Comparison of ENCODE assay signal across 35 mouse cellular contexts in genomic region chr1:23109191-23109590, GRCm38 (mm10). TPM values are rescaled to one million over a fixed set of nuclear protein-coding genes. Genes with fewer than 3 reads are reported as not detected.
DNase-seq lines count a peak whose midpoint lies in the region; ATAC-seq and TF ChIP-seq lines count a peak whose summit lies in the region.
"Had no signal": no experiment of that assay in that cellular context is flagged by ENCODE, and none has a peak within 500 bp of the region (broad histone marks: within the 10 kb centered on the region; RNA-seq: fewer than 3 reads in every experiment).

No protein-coding gene starts in this region.

- no peak overlapping the region for H3K9ac ChIP-seq in heart, embryonic 11.5 days (ENCODE audit: low read depth, low read length)
- H3K9ac ChIP-seq in ES-E14 (ENCODE audit: insufficient read depth, low read depth, low read length, poor library complexity, severe bottlenecking): no peak overlapping the region
- H3K9ac ChIP-seq: embryonic facial prominence, embryonic 13.5 days; forebrain, embryonic 15.5 days; hindbrain, embryonic 14.5 days; limb, embryonic 15.5 days; liver, embryonic 13.5 days; midbrain, embryonic 13.5 days; neural tube, embryonic 13.5 days had no signal

- peak; percentile 46 to 75 for DNase-seq in heart, adult 9 months (ENCODE audit: low spot score in 2 of 2)
- peak; percentile 4 to 41 for DNase-seq in kidney, postnatal 25 days
- DNase-seq in kidney, postnatal 10 days: no peak
- peak; percentile 36 for DNase-seq in ES-CJ7 (ENCODE audit: low read depth, low spot score)
- peak; percentile 4 for DNase-seq in ES-E14 (ENCODE audit: low read depth, low spot score)
- DNase-seq in cerebellum, adult 9-11 months: no peak
- DNase-seq: adrenal gland, postnatal 14 days; B cell, adult 2 months; cerebellum, adult 11-12 months; cerebellum, postnatal 10 days; gastrocnemius, adult 2 months; layer of hippocampus, postnatal 36 days; liver, embryonic 13.5 days; right cerebral cortex, postnatal 4 days; thymus, adult 2 months; thymus, postnatal 36 days had no signal

- no peak overlapping the region for H3K4me2 ChIP-seq in heart, embryonic 11.5 days
- H3K4me2 ChIP-seq: embryonic facial prominence, embryonic 13.5 days; forebrain, embryonic 15.5 days; hindbrain, embryonic 14.5 days; limb, embryonic 15.5 days; liver, embryonic 13.5 days; midbrain, embryonic 13.5 days; neural tube, embryonic 13.5 days had no signal

- no peak for ATAC-seq in heart, embryonic 11.5 days (replicated peaks; ENCODE audit: insufficient number of reproducible peaks, low FRiP score, low TSS enrichment)
- ATAC-seq: forebrain, embryonic 15.5 days; intestine, postnatal 0 days; midbrain, embryonic 13.5 days had no signal

- H3K27me3 ChIP-seq in heart, embryonic 11.5 days (ENCODE audit: control insufficient read depth, insufficient read depth, low read length): no peaks in the 10 kb centered on the region
- H3K27me3 ChIP-seq: embryonic facial prominence, embryonic 13.5 days; forebrain, embryonic 15.5 days; limb, embryonic 15.5 days; liver, embryonic 13.5 days; midbrain, embryonic 13.5 days; neural tube, embryonic 13.5 days had no signal

- in situ Hi-C loops in ES-E14 (cut with MboI; ENCODE audit: low sequenced_read_pairs in 2 of 2, unreplicated experiment in 2 of 2): no loop called here

- WGBS in heart, embryonic 11.5 days (ENCODE audit: insufficient replicate concordance): 64% methylated on average over 1 of the region's 1 CpGs

- H3K4me1 ChIP-seq in heart, embryonic 11.5 days (ENCODE audit: control insufficient read depth, insufficient read depth, low read length): 0 out of 2 replicates have a peak, but pooled peaks cover 4% of the 10 kb centered on the region
- no peaks in the 10 kb centered on the region for H3K4me1 ChIP-seq in ES-E14 (ENCODE audit: control insufficient read depth in 2 of 2, insufficient read depth in 2 of 2, low read length in 2 of 2, poor library complexity in 1 of 2)
- H3K4me1 ChIP-seq: embryonic facial prominence, embryonic 13.5 days; forebrain, embryonic 15.5 days; limb, embryonic 10.5 days; limb, embryonic 15.5 days; liver, embryonic 13.5 days; midbrain, embryonic 13.5 days; neural tube, embryonic 13.5 days had no signal

- no peak overlapping the region for H3K4me3 ChIP-seq in heart, embryonic 11.5 days (ENCODE audit: low read depth, low read length)
- H3K4me3 ChIP-seq in ES-E14 (ENCODE audit: insufficient read depth in 1 of 2, low read depth in 1 of 2, low read length in 2 of 2, poor library complexity in 1 of 2, severe bottlenecking in 1 of 2): no peak overlapping the region
- H3K4me3 ChIP-seq: embryonic facial prominence, embryonic 13.5 days; forebrain, embryonic 10.5 days; forebrain, embryonic 15.5 days; gastrocnemius, adult 2 months; limb, embryonic 10.5 days; limb, embryonic 15.5 days; liver, embryonic 13.5 days; midbrain, embryonic 13.5 days; neural tube, embryonic 13.5 days had no signal

- no peaks in the 10 kb centered on the region for H3K9me3 ChIP-seq in heart, embryonic 11.5 days (replicated peaks; ENCODE audit: control insufficient read depth, low read length)
- H3K9me3 ChIP-seq in ES-E14 (ENCODE audit: control insufficient read depth, insufficient read depth, low read depth, low read length): no peaks in the 10 kb centered on the region
- H3K9me3 ChIP-seq: embryonic facial prominence, embryonic 13.5 days; forebrain, embryonic 10.5 days; forebrain, embryonic 15.5 days; G1E; limb, embryonic 10.5 days; limb, embryonic 15.5 days; liver, embryonic 13.5 days; midbrain, embryonic 13.5 days; neural tube, embryonic 13.5 days had no signal

- H3K27ac ChIP-seq in heart, embryonic 11.5 days (ENCODE audit: low read depth, low read length): no peak overlapping the region
- H3K27ac ChIP-seq in ES-E14 (ENCODE audit: insufficient read depth, low read depth, low read length, poor library complexity, severe bottlenecking): no peak overlapping the region
- H3K27ac ChIP-seq: embryonic facial prominence, embryonic 13.5 days; forebrain, embryonic 10.5 days; forebrain, embryonic 15.5 days; hindbrain, embryonic 14.5 days; limb, embryonic 10.5 days; limb, embryonic 15.5 days; liver, embryonic 13.5 days; macrophage; midbrain, embryonic 13.5 days; neural tube, embryonic 13.5 days had no signal

- no peaks in the 10 kb centered on the region for H3K36me3 ChIP-seq in heart, embryonic 11.5 days (ENCODE audit: control insufficient read depth, insufficient read depth, low read length)
- no peaks in the 10 kb centered on the region for H3K36me3 ChIP-seq in ES-E14 (ENCODE audit: control insufficient read depth, insufficient read depth, low read length, poor library complexity, severe bottlenecking)
- H3K36me3 ChIP-seq: embryonic facial prominence, embryonic 13.5 days; forebrain, embryonic 10.5 days; forebrain, embryonic 15.5 days; G1E; limb, embryonic 10.5 days; limb, embryonic 15.5 days; liver, embryonic 13.5 days; midbrain, embryonic 13.5 days; neural tube, embryonic 13.5 days had no signal

TF ChIP-seq in ES-E14, 5 proteins besides CTCF, POLR2A, EP300 and RAD21:
- TF ChIP-seq ZC3H11A (IDR thresholded peaks at IDR 0.05; ENCODE audit: borderline replicate concordance, low read depth, low read length) (no peak), MAFK (IDR thresholded peaks at IDR 0.05; ENCODE audit: insufficient read depth, low read depth, low read length) (no peak), HCFC1 (IDR thresholded peaks at IDR 0.05; ENCODE audit: borderline replicate concordance, insufficient read depth, low read length) (no peak), ZNF384 (IDR thresholded peaks at IDR 0.05; ENCODE audit: low read depth, low read length) (no peak), CHD2 (IDR thresholded peaks at IDR 0.05; ENCODE audit: low read depth, low read length) (no peak)

RNA-seq across cellular contexts. Expression of gene 4933415F23Rik, which starts 7.1 kb away (rescaled TPM):
- polyA plus RNA-seq in heart, embryonic 11.5 days (2014; fragmentation: Nextera tagmentation; extraction: Ambion mirVana): not detected in 2 replicates
- not detected in 2 replicates for total RNA-seq in ES-E14 (2012; rRNA removed)
- total RNA-seq: adrenal gland, postnatal 14 days; common myeloid progenitor, adult 5-6 weeks; hematopoietic stem cell, adult 5-6 weeks; layer of hippocampus, postnatal 36 days; megakaryocyte-erythroid progenitor cell, adult 5-6 weeks had no signal
- polyA plus RNA-seq: embryonic facial prominence, embryonic 13.5 days; forebrain, embryonic 10.5 days; forebrain, embryonic 15.5 days; frontal cortex, adult 2 months; G1E; heart, embryonic 14.5 days; hindbrain, embryonic 14.5 days; intestine, postnatal 0 days; large intestine, adult 2 months; limb, embryonic 10.5 days; limb, embryonic 15.5 days; liver, embryonic 13.5 days; macrophage; spleen, adult 2 months had no signal

Comparison
In these comparisons a context has a peak if more than half of its experiments do, and no peak if none do; other contexts are left out.
1. DNase-seq: peak in heart, adult 9 months (2 of 2), kidney, postnatal 25 days (2 of 2), ES-CJ7 (single experiment) and ES-E14 (single experiment); none in kidney, postnatal 10 days (single experiment) and cerebellum, adult 9-11 months (single experiment).